Comparison of ENCODE assay signal across 8 mouse cellular contexts in genomic region chr17:47754246-47754645, GRCm38 (mm10). TPM values are rescaled to one million over a fixed set of nuclear protein-coding genes. Genes with fewer than 3 reads are reported as not detected.
DNase-seq lines count a peak whose midpoint lies in the region; ATAC-seq and TF ChIP-seq lines count a peak whose summit lies in the region.

No protein-coding gene starts in this region.

- TF ChIP-seq POLR2A in heart, adult 2 months (IDR thresholded peaks at IDR 0.05; ENCODE audit: insufficient read depth, low read depth, low read length), result no peak

- H3K4me3 ChIP-seq in heart, adult 2 months, result no peak overlapping the region
- no peak overlapping the region for H3K4me3 ChIP-seq in lung, embryonic 16.5 days (ENCODE audit: low read length)
- H3K4me3 ChIP-seq in stomach, embryonic 16.5 days (replicated peaks; ENCODE audit: low read length), result no peak overlapping the region
- no peak overlapping the region for H3K4me3 ChIP-seq in forebrain, embryonic 16.5 days (replicated peaks; ENCODE audit: low read length)

- WGBS in heart, adult 2 months, result 54% methylated on average over 13 of the region's 13 CpGs
- 71% methylated on average over 11 of the region's 13 CpGs for WGBS in lung, embryonic 16.5 days
- WGBS in stomach, embryonic 16.5 days, result 63% methylated on average over 13 of the region's 13 CpGs
- WGBS in forebrain, embryonic 16.5 days, result 88% methylated on average over 11 of the region's 13 CpGs

- H3K36me3 ChIP-seq in heart, adult 2 months (ENCODE audit: control insufficient read depth, insufficient read depth, low read length), result no peaks in the 10 kb centered on the region
- no peaks in the 10 kb centered on the region for H3K36me3 ChIP-seq in lung, embryonic 16.5 days (ENCODE audit: control insufficient read depth, insufficient read depth, low read length)
- H3K36me3 ChIP-seq in stomach, embryonic 16.5 days (ENCODE audit: control insufficient read depth, insufficient read depth, low read length), result no peaks in the 10 kb centered on the region
- no peaks in the 10 kb centered on the region for H3K36me3 ChIP-seq in forebrain, embryonic 16.5 days (ENCODE audit: control insufficient read depth, insufficient read depth)

- no peak for TF ChIP-seq EP300 in heart, adult 2 months (IDR thresholded peaks at IDR 0.05; ENCODE audit: insufficient read depth, low read depth, low read length)

- no peaks in the 10 kb centered on the region for H3K27me3 ChIP-seq in heart, adult 2 months (ENCODE audit: control insufficient read depth, insufficient read depth, low read length)
- H3K27me3 ChIP-seq in lung, embryonic 16.5 days (ENCODE audit: control insufficient read depth, insufficient read depth, low read depth, low read length), result no peaks in the 10 kb centered on the region
- no peaks in the 10 kb centered on the region for H3K27me3 ChIP-seq in stomach, embryonic 16.5 days (ENCODE audit: control insufficient read depth, insufficient read depth, low read length)
- no peaks in the 10 kb centered on the region for H3K27me3 ChIP-seq in forebrain, embryonic 16.5 days (replicated peaks; ENCODE audit: control insufficient read depth, insufficient read depth, low read length)

- no peak overlapping the region for H3K9ac ChIP-seq in heart, adult 2 months (ENCODE audit: low read depth, low read length)
- H3K9ac ChIP-seq in lung, embryonic 16.5 days (ENCODE audit: low read length), result no peak overlapping the region
- no peak overlapping the region for H3K9ac ChIP-seq in stomach, embryonic 16.5 days (ENCODE audit: low read length)
- no peak overlapping the region for H3K9ac ChIP-seq in forebrain, embryonic 16.5 days (replicated peaks; ENCODE audit: low read depth, low read length)

- intact Hi-C loops in heart, adult 2 months (cut with DNase I), result no loop called here

- H3K4me1 ChIP-seq in heart, adult 2 months (ENCODE audit: control insufficient read depth, insufficient read depth, low read length), result peaks cover 18% of the 10 kb centered on the region
- peaks cover 11% of the 10 kb centered on the region; the same call in 1 of the 2 replicates for H3K4me1 ChIP-seq in lung, embryonic 16.5 days (replicated peaks; ENCODE audit: control insufficient read depth, insufficient read depth, low read length)
- H3K4me1 ChIP-seq in stomach, embryonic 16.5 days (ENCODE audit: control insufficient read depth, insufficient read depth, low read length), result peaks cover 6% of the 10 kb centered on the region
- no peaks in the 10 kb centered on the region for H3K4me1 ChIP-seq in forebrain, embryonic 16.5 days (replicated peaks; ENCODE audit: control insufficient read depth, insufficient read depth, low read length)

- no peak for TF ChIP-seq CTCF in heart, adult 2 months (IDR thresholded peaks at IDR 0.05)

- 0 out of 2 replicates have a peak, but pooled peaks cover 3% of the 10 kb centered on the region for H3K9me3 ChIP-seq in lung, embryonic 16.5 days (ENCODE audit: control insufficient read depth, low read length)
- H3K9me3 ChIP-seq in stomach, embryonic 16.5 days (replicated peaks; ENCODE audit: control insufficient read depth, low read length), result no peaks in the 10 kb centered on the region
- no peaks in the 10 kb centered on the region for H3K9me3 ChIP-seq in forebrain, embryonic 16.5 days (ENCODE audit: control insufficient read depth, low read length)

- no peak overlapping the region for H3K27ac ChIP-seq in heart, adult 2 months
- no peak overlapping the region for H3K27ac ChIP-seq in lung, embryonic 16.5 days (ENCODE audit: low read length)
- H3K27ac ChIP-seq in stomach, embryonic 16.5 days (ENCODE audit: low read length), result no peak overlapping the region
- no peak overlapping the region for H3K27ac ChIP-seq in forebrain, embryonic 16.5 days (ENCODE audit: low read length)

- H3K79me2 ChIP-seq in heart, adult 2 months (replicated peaks; ENCODE audit: control insufficient read depth, insufficient read depth, low read length), result no peaks in the 10 kb centered on the region; the same call in 1 of the 2 replicates

- ATAC-seq in lung, embryonic 16.5 days (ENCODE audit: low read depth), result peak; percentile 51; the same call in 1 of the 2 replicates
- ATAC-seq in stomach, embryonic 16.5 days (ENCODE audit: insufficient read depth, low FRiP score), result peak; percentile 55; the same call in 1 of the 2 replicates
- ATAC-seq in forebrain, embryonic 16.5 days, result no peak

- peak; percentile 32 for DNase-seq in thymus, postnatal 4 days
- DNase-seq in thymus, postnatal 25 days, result no peak
- DNase-seq in heart, adult 2 months, result peak; percentile 82 to 86
- no peak for DNase-seq in right cerebral cortex, postnatal 10 days (ENCODE audit: low spot score in 2 of 2)
- DNase-seq in cerebellum, adult 9-10 months, result no peak

- H3K4me2 ChIP-seq in lung, embryonic 16.5 days (ENCODE audit: low read depth, low read length), result no peak overlapping the region
- no peak overlapping the region for H3K4me2 ChIP-seq in stomach, embryonic 16.5 days (ENCODE audit: low read depth, low read length)
- no peak overlapping the region for H3K4me2 ChIP-seq in forebrain, embryonic 16.5 days (ENCODE audit: low read length)

RNA-seq across cellular contexts. Expression of gene Tfeb, which starts 17.4 kb away (rescaled TPM):
- total RNA-seq in heart, adult 2 months (2021), result 10 to 100 TPM; 36.8 to 42.7 TPM
- polyA plus RNA-seq in heart, adult 2 months (2012; rRNA removed), result 33.5 and 35.1 TPM in 2 replicates
- 13.1 and 13.7 TPM in 2 replicates for polyA plus RNA-seq in lung, embryonic 16.5 days (2015; fragmentation: Nextera tagmentation; extraction: Ambion mirVana)
- polyA plus RNA-seq in stomach, embryonic 16.5 days (2015; fragmentation: Nextera tagmentation; extraction: Ambion mirVana), result 10.6 and 11.5 TPM in 2 replicates
- polyA plus RNA-seq in forebrain, embryonic 16.5 days (2015; fragmentation: Nextera tagmentation; extraction: Ambion mirVana), result 2.2 TPM in 2 replicates

RNA-seq across cellular contexts. Expression of gene Pgc, which starts 27.6 kb away (rescaled TPM):
- not detected for total RNA-seq in heart, adult 2 months (2021)
- 0.59 TPM in 2 replicates for polyA plus RNA-seq in heart, adult 2 months (2012; rRNA removed)
- 22.5 and 26.8 TPM in 2 replicates for polyA plus RNA-seq in lung, embryonic 16.5 days (2015; fragmentation: Nextera tagmentation; extraction: Ambion mirVana)
- 122 and 198 TPM in 2 replicates for polyA plus RNA-seq in stomach, embryonic 16.5 days (2015; fragmentation: Nextera tagmentation; extraction: Ambion mirVana)
- polyA plus RNA-seq in forebrain, embryonic 16.5 days (2015; fragmentation: Nextera tagmentation; extraction: Ambion mirVana), result not detected in 2 replicates

RNA-seq across cellular contexts. Expression of gene Prickle4, which starts 59.7 kb away (rescaled TPM):
- total RNA-seq in heart, adult 2 months (2021), result 1 to 10 TPM; 3.7 to 3.9 TPM
- 4.0 and 8.3 TPM in 2 replicates for polyA plus RNA-seq in heart, adult 2 months (2012; rRNA removed)
- 0.69 and 0.88 TPM in 2 replicates for polyA plus RNA-seq in lung, embryonic 16.5 days (2015; fragmentation: Nextera tagmentation; extraction: Ambion mirVana)
- 1.0 TPM in 1 of 2 replicates, not detected in the other for polyA plus RNA-seq in stomach, embryonic 16.5 days (2015; fragmentation: Nextera tagmentation; extraction: Ambion mirVana)
- polyA plus RNA-seq in forebrain, embryonic 16.5 days (2015; fragmentation: Nextera tagmentation; extraction: Ambion mirVana), result 0.54 and 1.0 TPM in 2 replicates

RNA-seq across cellular contexts. Expression of gene Gm21981, which starts 60.0 kb away (rescaled TPM):
- total RNA-seq in heart, adult 2 months (2021), result under 1 TPM; 0.78 to 0.89 TPM
- polyA plus RNA-seq in heart, adult 2 months (2012; rRNA removed), result 0.73 and 1.2 TPM in 2 replicates
- polyA plus RNA-seq in lung, embryonic 16.5 days (2015; fragmentation: Nextera tagmentation; extraction: Ambion mirVana), result 0.26 and 0.41 TPM in 2 replicates
- polyA plus RNA-seq in stomach, embryonic 16.5 days (2015; fragmentation: Nextera tagmentation; extraction: Ambion mirVana), result 0.19 and 0.40 TPM in 2 replicates
- polyA plus RNA-seq in forebrain, embryonic 16.5 days (2015; fragmentation: Nextera tagmentation; extraction: Ambion mirVana), result 0.48 and 0.60 TPM in 2 replicates

Comparison
In these comparisons a context has a peak if more than half of its experiments do, and no peak if none do; other contexts are left out.
1. DNase-seq: peak in thymus, postnatal 4 days (single experiment) and heart, adult 2 months (2 of 2); none in thymus, postnatal 25 days (single experiment), right cerebral cortex, postnatal 10 days (0 of 2) and cerebellum, adult 9-10 months (single experiment).
2. RNA of gene Pgc, which starts 27.6 kb away (polyA plus RNA-seq): 122 to 198 TPM in stomach, embryonic 16.5 days and 22.5 to 26.8 TPM in lung, embryonic 16.5 days; 0.59 TPM in heart, adult 2 months and not detected in forebrain, embryonic 16.5 days; every median in the first group is over 10 times any median in the second.